Mouse (Mus musculus) hindbrain, embryonic 12.5 days (tissue): ENCODE measurements around the gene St7. TPM values are rescaled to one million over a fixed set of nuclear protein-coding genes. Genes with fewer than 3 reads are reported as not detected.

ENCODE experiments used
- ATAC-seq: fragments of 200-750 bp; cut with Nextera tagmentation; 2 replicates; pipeline ENCODE4 v1.8.0; 2017; ENCODE audit warnings: moderate TSS enrichment; ENCODE audit not compliant: low FRiP score
- H3K27ac ChIP-seq: fragments of 300-500 bp; sonication (generic); 2 replicates; pipeline ENCODE4 v1.5.1; 2016; ENCODE audit warnings: mild to moderate bottlenecking
- H3K27me3 ChIP-seq: fragments of 300-500 bp; sonication (generic); 2 replicates; pipeline ENCODE4 v1.6.1; 2016; ENCODE audit warnings: mild to moderate bottlenecking
- H3K36me3 ChIP-seq: fragments of 300-500 bp; sonication (generic); 2 replicates; pipeline ENCODE4 v1.6.1; 2016; ENCODE audit warnings: mild to moderate bottlenecking
- H3K4me1 ChIP-seq: fragments of 300-500 bp; sonication (generic); 2 replicates; pipeline ENCODE4 v1.6.1; 2016
- H3K4me2 ChIP-seq: fragments of 300-500 bp; sonication (generic); replicated peaks from 2 replicates; pipeline ENCODE4 v1.6.1; 2016; ENCODE audit warnings: mild to moderate bottlenecking
- H3K4me3 ChIP-seq: fragments of 300-500 bp; sonication (generic); 2 replicates; pipeline ENCODE4 v1.5.1; 2016; ENCODE audit warnings: mild to moderate bottlenecking
- H3K9ac ChIP-seq: fragments of 300-500 bp; sonication (generic); 2 replicates; pipeline ENCODE4 v1.6.1; 2016; ENCODE audit warnings: mild to moderate bottlenecking, moderate library complexity
- H3K9me3 ChIP-seq: fragments of 300-500 bp; sonication (generic); replicated peaks from 2 replicates; pipeline ENCODE4 v1.6.1; 2016; ENCODE audit warnings: mild to moderate bottlenecking
- WGBS: fragments of 180-500 bp; shearing (Covaris S2); methylation state at CpG from one replicate; pipeline ENCODE4 v1.1.7; 2016; 5-methylcytosine and 5-hydroxymethylcytosine counted together
- polyA plus RNA-seq: library from polyadenylated mRNA; unstranded; fragments of >200 nt; fragmentation: Nextera tagmentation; extraction: Ambion mirVana; gene quantifications from 2 replicates; pipeline ENCODE4 v1.2.1, GENCODE M21; 2016

St7 gene
- polyA plus RNA-seq, 1 experiment from 2014 or later: 49.1 TPM

GRCm38 (mm10) chr6:17947130-17947831 is 254.5 kb downstream of the St7 start:
- ATAC-seq: no peak
- H3K4me3 ChIP-seq: no peak overlapping the region

GRCm38 (mm10) chr6:17949103-17949502 is 256.4 kb downstream of the St7 start:
- Histone ChIP-seq H3K36me3 (no peaks in the 10 kb centered on the region), H3K27me3 (no peaks in the 10 kb centered on the region), H3K9ac (no peak overlapping the region), H3K4me3 (no peak overlapping the region), H3K27ac (no peak overlapping the region), H3K4me2 (no peak overlapping the region), H3K4me1 (no peaks in the 10 kb centered on the region), H3K9me3 (no peaks in the 10 kb centered on the region)
- 88% methylated on average over 5 of the region's 5 CpGs for WGBS
- no peak for ATAC-seq

More at GRCm38 (mm10) chr6:17947130-17947831, 254.5 kb downstream of the St7 start:
- Histone ChIP-seq H3K9ac (no peak overlapping the region), H3K4me1 (peaks cover 2% of the 10 kb centered on the region), H3K27me3 (no peaks in the 10 kb centered on the region), H3K9me3 (no peaks in the 10 kb centered on the region), H3K36me3 (no peaks in the 10 kb centered on the region), H3K27ac (no peak overlapping the region), H3K4me2 (no peak overlapping the region)
- 74% methylated on average over 11 of the region's 11 CpGs for WGBS

GRCm38 (mm10) chr6:17951779-17952178 is 259.0 kb downstream of the St7 start:
- Histone ChIP-seq H3K9ac (no peak overlapping the region), H3K4me3 (no peak overlapping the region), H3K27me3 (no peaks in the 10 kb centered on the region), H3K36me3 (no peaks in the 10 kb centered on the region), H3K4me2 (no peak overlapping the region), H3K27ac (no peak overlapping the region), H3K4me1 (no peaks in the 10 kb centered on the region), H3K9me3 (no peaks in the 10 kb centered on the region)
- no peak for ATAC-seq
- 88% methylated on average over 8 of the region's 8 CpGs for WGBS

- H3K9ac ChIP-seq: no peak overlapping the region
- no peak for ATAC-seq
- 76% methylated on average over 3 of the region's 3 CpGs for WGBS
- H3K27ac ChIP-seq: no peak overlapping the region
- no peak overlapping the region for H3K4me2 ChIP-seq
- no peaks in the 10 kb centered on the region for H3K4me1 ChIP-seq
- H3K27me3 ChIP-seq: no peaks in the 10 kb centered on the region
- H3K4me3 ChIP-seq: no peak overlapping the region
- no peaks in the 10 kb centered on the region for H3K9me3 ChIP-seq
- no peaks in the 10 kb centered on the region for H3K36me3 ChIP-seq
Observed at GRCm38 (mm10) chr6:17963455-17963854, 270.7 kb downstream of the St7 start.

- 61% methylated on average over 1 of the region's 1 CpGs for WGBS
- peak; percentile 97 for ATAC-seq
Observed at GRCm38 (mm10) chr6:17968467-17969144, 275.9 kb downstream of the St7 start.

GRCm38 (mm10) chr6:17969815-17970214 is 277.1 kb downstream of the St7 start:
- no peaks in the 10 kb centered on the region for H3K9me3 ChIP-seq
- H3K4me3 ChIP-seq: no peak overlapping the region
- WGBS: 88% methylated on average over 1 of the region's 1 CpGs
- no peaks in the 10 kb centered on the region for H3K27me3 ChIP-seq
- no peaks in the 10 kb centered on the region for H3K4me1 ChIP-seq
- H3K36me3 ChIP-seq: no peaks in the 10 kb centered on the region
- H3K27ac ChIP-seq: no peak overlapping the region
- ATAC-seq: no peak
- no peak overlapping the region for H3K9ac ChIP-seq
- no peak overlapping the region for H3K4me2 ChIP-seq

More at GRCm38 (mm10) chr6:17968467-17969144, 275.9 kb downstream of the St7 start:
- H3K9ac ChIP-seq: no peak overlapping the region
- no peaks in the 10 kb centered on the region for H3K4me1 ChIP-seq
- H3K36me3 ChIP-seq: no peaks in the 10 kb centered on the region
- 0 out of 2 replicates have a peak overlapping the region, but pooled peaks have one; percentile 12 for H3K27ac ChIP-seq
- no peaks in the 10 kb centered on the region for H3K9me3 ChIP-seq
- no peak overlapping the region for H3K4me3 ChIP-seq
- no peak overlapping the region for H3K4me2 ChIP-seq
- H3K27me3 ChIP-seq: no peaks in the 10 kb centered on the region

GRCm38 (mm10) chr6:17971393-17971792 is 278.7 kb downstream of the St7 start:
- Histone ChIP-seq H3K4me3 (no peak overlapping the region), H3K9me3 (no peaks in the 10 kb centered on the region), H3K27me3 (no peaks in the 10 kb centered on the region), H3K4me2 (no peak overlapping the region), H3K9ac (no peak overlapping the region), H3K4me1 (no peaks in the 10 kb centered on the region), H3K27ac (no peak overlapping the region), H3K36me3 (no peaks in the 10 kb centered on the region)
- no peak for ATAC-seq

- Histone ChIP-seq H3K27ac (no peak overlapping the region), H3K4me1 (no peaks in the 10 kb centered on the region), H3K9me3 (no peaks in the 10 kb centered on the region), H3K9ac (no peak overlapping the region), H3K4me2 (no peak overlapping the region), H3K36me3 (no peaks in the 10 kb centered on the region), H3K4me3 (no peak overlapping the region), H3K27me3 (no peaks in the 10 kb centered on the region)
- no peak for ATAC-seq
- WGBS: 87% methylated on average over 3 of the region's 3 CpGs
Observed at GRCm38 (mm10) chr6:17974416-17974815, 281.7 kb downstream of the St7 start.

GRCm38 (mm10) chr6:17977165-17977564 is 284.4 kb downstream of the St7 start:
- no peak overlapping the region for H3K9ac ChIP-seq
- no peak for ATAC-seq
- no peak overlapping the region for H3K27ac ChIP-seq
- no peak overlapping the region for H3K4me2 ChIP-seq
- H3K4me3 ChIP-seq: no peak overlapping the region
- H3K4me1 ChIP-seq: no peaks in the 10 kb centered on the region
- 45% methylated on average over 1 of the region's 1 CpGs for WGBS
- no peaks in the 10 kb centered on the region for H3K27me3 ChIP-seq
- no peaks in the 10 kb centered on the region for H3K9me3 ChIP-seq
- no peaks in the 10 kb centered on the region for H3K36me3 ChIP-seq

GRCm38 (mm10) chr6:17978324-17978723 is 285.6 kb downstream of the St7 start:
- no peaks in the 10 kb centered on the region for H3K36me3 ChIP-seq
- H3K4me2 ChIP-seq: no peak overlapping the region
- H3K9ac ChIP-seq: no peak overlapping the region
- no peaks in the 10 kb centered on the region for H3K4me1 ChIP-seq
- H3K4me3 ChIP-seq: no peak overlapping the region
- no peaks in the 10 kb centered on the region for H3K9me3 ChIP-seq
- WGBS: 83% methylated on average over 5 of the region's 5 CpGs
- no peak overlapping the region for H3K27ac ChIP-seq
- ATAC-seq: no peak
- H3K27me3 ChIP-seq: no peaks in the 10 kb centered on the region

- no peaks in the 10 kb centered on the region for H3K27me3 ChIP-seq
- no peak overlapping the region for H3K4me3 ChIP-seq
- no peak for ATAC-seq
- no peak overlapping the region for H3K4me2 ChIP-seq
- H3K4me1 ChIP-seq: no peaks in the 10 kb centered on the region
- no peak overlapping the region for H3K9ac ChIP-seq
- no peak overlapping the region for H3K27ac ChIP-seq
- no peaks in the 10 kb centered on the region for H3K9me3 ChIP-seq
- H3K36me3 ChIP-seq: no peaks in the 10 kb centered on the region
- WGBS: 91% methylated on average over 3 of the region's 3 CpGs
Observed at GRCm38 (mm10) chr6:17978881-17979280, 286.1 kb downstream of the St7 start.

- ATAC-seq: no peak
- H3K4me2 ChIP-seq: no peak overlapping the region
Observed at GRCm38 (mm10) chr6:17979361-17979760, 286.6 kb downstream of the St7 start.

More at GRCm38 (mm10) chr6:17979361-17979760, 286.6 kb downstream of the St7 start:
- Histone ChIP-seq H3K4me1 (no peaks in the 10 kb centered on the region), H3K4me3 (no peak overlapping the region), H3K9me3 (no peaks in the 10 kb centered on the region), H3K36me3 (no peaks in the 10 kb centered on the region), H3K27ac (no peak overlapping the region), H3K9ac (no peak overlapping the region), H3K27me3 (no peaks in the 10 kb centered on the region)
- 81% methylated on average over 1 of the region's 1 CpGs for WGBS
